Mouse (Mus musculus) hindbrain, embryonic 16.5 days (tissue): ENCODE results near the gene Fkbpl. TPM values are rescaled to one million over a fixed set of nuclear protein-coding genes. Genes with fewer than 3 reads are reported as not detected.

Experiments
- ATAC-seq: fragments of 200-750 bp; cut with Nextera tagmentation; 2 replicates; pipeline ENCODE4 v1.8.0; 2017; ENCODE audit warnings: moderate TSS enrichment, moderate library complexity
- H3K27ac ChIP-seq: fragments of 300-500 bp; sonication (generic); 2 replicates; pipeline ENCODE4 v1.5.1; 2014; ENCODE audit warnings: low read depth, mild to moderate bottlenecking, control low read depth, low read length, moderate library complexity
- H3K27me3 ChIP-seq: fragments of 300-500 bp; sonication (generic); replicated peaks from 2 replicates; pipeline ENCODE4 v1.6.1; 2014; ENCODE audit warnings: low read length; ENCODE audit not compliant: control insufficient read depth, insufficient read depth
- H3K36me3 ChIP-seq: fragments of 300-500 bp; sonication (generic); 2 replicates; pipeline ENCODE4 v1.6.1; 2014; ENCODE audit warnings: mild to moderate bottlenecking, low read length, moderate library complexity, mixed read lengths; ENCODE audit not compliant: control insufficient read depth, insufficient read depth
- H3K4me1 ChIP-seq: fragments of 300-500 bp; sonication (generic); 2 replicates; pipeline ENCODE4 v1.6.1; 2014; ENCODE audit warnings: low read depth, low read length; ENCODE audit not compliant: control insufficient read depth, insufficient read depth
- H3K4me2 ChIP-seq: fragments of 300-500 bp; sonication (generic); 2 replicates; pipeline ENCODE4 v1.6.1; 2014; ENCODE audit warnings: mild to moderate bottlenecking, low read length, control low read depth, moderate library complexity
- H3K4me3 ChIP-seq: fragments of 300-500 bp; sonication (generic); 2 replicates; pipeline ENCODE4 v1.5.1; 2014; ENCODE audit warnings: mild to moderate bottlenecking, low read length, control low read depth, moderate library complexity
- H3K9ac ChIP-seq: fragments of 300-500 bp; sonication (generic); 2 replicates; pipeline ENCODE4 v1.6.1; 2014; ENCODE audit warnings: low read depth, mild to moderate bottlenecking, control low read depth, low read length, moderate library complexity
- H3K9me3 ChIP-seq: fragments of 300-500 bp; sonication (generic); 2 replicates; pipeline ENCODE4 v1.6.1; 2014; ENCODE audit warnings: mild to moderate bottlenecking, low read length, moderate library complexity; ENCODE audit not compliant: control insufficient read depth
- WGBS: fragments of 180-500 bp; shearing (Covaris S2); extraction: QIAGEN DNeasy Blood & Tissue Kit; methylation state at CpG from one replicate; pipeline ENCODE4 v1.1.7; 2014; 5-methylcytosine and 5-hydroxymethylcytosine counted together
- polyA plus RNA-seq: library from polyadenylated mRNA; unstranded; fragments of >200 nt; fragmentation: Nextera tagmentation; extraction: Ambion mirVana; gene quantifications from 2 replicates; pipeline ENCODE4 v1.2.1, GENCODE M21; 2015

Fkbpl gene
- polyA plus RNA-seq, 1 experiment from 2014 or later, result 17.0 TPM

DNA sequence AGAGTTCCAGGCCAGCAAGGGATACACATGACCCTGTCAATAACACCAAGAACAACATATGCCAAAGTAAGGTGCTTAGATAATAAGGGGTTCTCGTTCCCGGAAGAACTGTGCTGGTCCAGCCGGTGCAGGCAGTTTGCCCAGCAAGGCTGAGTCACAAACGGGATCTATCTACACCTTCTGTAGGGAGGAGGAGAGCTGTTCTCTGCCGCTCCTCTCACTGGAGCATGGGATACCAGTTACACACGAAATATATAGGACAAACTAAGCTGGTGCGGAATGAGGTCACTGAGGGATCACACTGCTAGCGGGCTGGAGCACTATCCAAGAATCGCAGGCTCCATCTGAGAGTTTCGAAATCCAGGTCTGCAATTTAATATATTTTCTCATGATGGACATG lies 620 bp upstream of the Fkbpl start:
- 84% methylated on average over 10 of the region's 10 CpGs for WGBS
- no peak overlapping the region for H3K9ac ChIP-seq
- no peaks in the 10 kb centered on the region for H3K27me3 ChIP-seq
- no peaks in the 10 kb centered on the region for H3K36me3 ChIP-seq
- no peaks in the 10 kb centered on the region for H3K9me3 ChIP-seq
- H3K27ac ChIP-seq, result no peak overlapping the region
- no peak overlapping the region for H3K4me2 ChIP-seq
- peaks cover 30% of the 10 kb centered on the region for H3K4me1 ChIP-seq
- H3K4me3 ChIP-seq, result no peak overlapping the region
- no peak for ATAC-seq

- H3K4me1 ChIP-seq, result peaks cover 30% of the 10 kb centered on the region
Measured at GRCm38 (mm10) chr17:34645256-34645829, 779 bp downstream of the Fkbpl start.

GRCm38 (mm10) chr17:34645831-34646511 lies 1.4 kb downstream of the Fkbpl start:
- Histone ChIP-seq H3K27ac (no peak overlapping the region), H3K9ac (no peak overlapping the region), H3K9me3 (no peaks in the 10 kb centered on the region), H3K4me1 (peaks cover 30% of the 10 kb centered on the region), H3K36me3 (peaks cover 10% of the 10 kb centered on the region), H3K4me2 (peak overlapping the region; percentile 75), H3K4me3 (no peak overlapping the region; the same call in 1 of the 2 replicates), H3K27me3 (no peaks in the 10 kb centered on the region)
- ATAC-seq, result no peak
- WGBS, result 77% methylated on average over 30 of the region's 30 CpGs

More at GRCm38 (mm10) chr17:34645256-34645829, 779 bp downstream of the Fkbpl start:
- Histone ChIP-seq H3K36me3 (peaks cover 4% of the 10 kb centered on the region; the same call in 1 of the 2 replicates), H3K4me2 (peak overlapping the region; percentile 75), H3K27me3 (no peaks in the 10 kb centered on the region), H3K9me3 (no peaks in the 10 kb centered on the region), H3K9ac (peak overlapping the region; percentile 75), H3K4me3 (peak overlapping the region; percentile 67), H3K27ac (no peak overlapping the region; the same call in 1 of the 2 replicates)
- 48% methylated on average over 10 of the region's 10 CpGs for WGBS
- no peak for ATAC-seq

- ATAC-seq, result peak; percentile 97
- under 1% methylated on average over 63 of the region's 66 CpGs for WGBS
- Histone ChIP-seq H3K27ac (peak within 1 kb of the TSS; percentile 76), H3K4me1 (peaks cover 28% of the 10 kb centered on the region), H3K4me2 (peak within 1 kb of the TSS; percentile 82), H3K4me3 (peak within 1 kb of the TSS; percentile 74), H3K9ac (peak within 1 kb of the TSS; percentile 88), H3K36me3 (peaks cover 21% of the 10 kb centered on the region), H3K9me3 (no peaks in the 10 kb centered on the region), H3K27me3 (no peaks in the 10 kb centered on the region)
Measured at GRCm38 (mm10) chr17:34646906-34647787, 2.6 kb downstream of the Fkbpl start, which contains the start of gene Atf6b. TSS of gene Atf6b (plus strand) at chr17:34647146.

- WGBS, result 90% methylated on average over 16 of the region's 16 CpGs
- no peak overlapping the region for H3K27ac ChIP-seq
- H3K4me3 ChIP-seq, result peak overlapping the region; percentile 74
- H3K4me1 ChIP-seq, result peaks cover 28% of the 10 kb centered on the region
- no peak for ATAC-seq
- peaks cover 32% of the 10 kb centered on the region for H3K36me3 ChIP-seq
- no peak overlapping the region for H3K9ac ChIP-seq
- no peaks in the 10 kb centered on the region for H3K27me3 ChIP-seq
- H3K9me3 ChIP-seq, result no peaks in the 10 kb centered on the region
- peak overlapping the region; percentile 82 for H3K4me2 ChIP-seq
Measured at GRCm38 (mm10) chr17:34648141-34648890, 3.8 kb downstream of the Fkbpl start.

DNA sequence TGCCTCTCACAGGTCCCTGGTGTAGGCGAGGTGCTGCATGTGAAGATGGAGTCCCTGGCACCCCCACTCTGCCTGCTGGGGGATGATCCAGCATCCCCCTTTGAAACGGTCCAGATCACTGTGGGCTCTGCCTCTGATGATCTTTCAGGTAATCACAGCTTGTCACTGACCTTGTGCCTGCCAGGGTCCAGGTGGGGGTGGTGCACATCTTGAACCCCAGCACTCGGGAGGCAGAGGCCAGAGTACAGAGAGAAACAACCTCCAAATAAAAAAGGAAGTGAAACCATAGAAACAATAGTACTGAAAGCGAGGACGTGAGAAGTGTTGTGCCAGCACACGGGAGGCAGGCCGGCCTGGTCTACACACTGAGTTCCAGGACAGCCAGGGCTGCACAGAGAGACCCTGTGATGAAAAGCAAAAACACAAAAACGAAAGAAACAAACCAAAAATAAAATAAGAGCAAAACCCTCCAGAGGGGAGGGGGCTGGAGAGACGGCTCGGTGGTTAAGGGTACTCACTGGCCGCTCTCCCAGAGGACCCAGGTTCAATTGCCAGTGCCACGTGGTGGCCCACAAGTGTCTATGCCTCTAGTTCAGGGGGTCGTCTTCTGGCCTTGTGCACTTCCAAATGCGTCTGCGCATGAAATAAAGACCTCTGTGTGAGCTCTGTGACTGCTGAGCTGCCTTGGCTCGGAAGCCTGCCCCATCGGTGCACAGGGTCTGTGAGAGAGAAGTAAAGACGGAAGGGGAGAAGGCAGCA lies 4.7 kb downstream of the Fkbpl start:
- Histone ChIP-seq H3K9ac (no peak overlapping the region), H3K9me3 (no peaks in the 10 kb centered on the region), H3K27me3 (no peaks in the 10 kb centered on the region), H3K27ac (no peak overlapping the region), H3K4me3 (no peak overlapping the region), H3K36me3 (peaks cover 36% of the 10 kb centered on the region), H3K4me1 (peaks cover 28% of the 10 kb centered on the region), H3K4me2 (no peak overlapping the region)
- no peak for ATAC-seq
- 91% methylated on average over 18 of the region's 18 CpGs for WGBS

- 91% methylated on average over 14 of the region's 14 CpGs for WGBS
- Histone ChIP-seq H3K4me2 (no peak overlapping the region), H3K9me3 (no peaks in the 10 kb centered on the region), H3K9ac (no peak overlapping the region), H3K4me1 (peaks cover 24% of the 10 kb centered on the region), H3K36me3 (peaks cover 39% of the 10 kb centered on the region), H3K27ac (no peak overlapping the region), H3K27me3 (no peaks in the 10 kb centered on the region), H3K4me3 (no peak overlapping the region)
- ATAC-seq, result no peak
Measured at GRCm38 (mm10) chr17:34650781-34651180, 6.2 kb downstream of the Fkbpl start.

DNA sequence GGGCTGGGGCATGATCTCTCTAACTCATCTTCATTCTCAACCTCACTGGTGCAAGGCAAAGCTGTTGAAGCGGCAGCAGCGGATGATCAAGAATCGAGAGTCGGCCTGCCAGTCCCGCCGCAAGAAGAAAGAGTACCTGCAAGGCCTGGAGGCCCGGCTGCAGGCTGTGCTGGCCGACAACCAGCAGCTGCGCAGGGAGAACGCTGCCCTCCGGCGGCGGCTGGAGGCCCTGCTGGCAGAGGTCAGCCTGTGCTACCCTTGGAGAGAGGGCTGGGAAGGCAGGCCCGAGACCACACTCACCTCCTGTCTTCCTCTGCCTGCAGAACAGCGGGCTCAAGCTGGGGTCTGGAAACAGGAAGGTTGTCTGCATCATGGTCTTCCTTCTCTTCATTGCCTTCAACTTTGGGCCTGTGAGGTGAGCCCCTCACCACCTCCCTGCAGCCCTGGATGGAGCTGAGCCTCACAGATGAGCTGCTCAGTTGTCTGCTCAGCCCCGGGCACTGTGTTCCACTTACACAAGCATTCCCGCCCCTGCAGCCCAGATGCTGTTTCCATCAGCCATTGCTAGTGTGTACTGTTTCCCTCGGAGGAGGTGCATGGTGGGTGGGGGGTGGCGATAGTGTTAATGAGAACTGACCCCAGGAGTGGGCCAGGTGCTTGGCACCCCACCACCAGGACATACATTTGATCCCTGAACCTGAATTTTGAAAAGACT lies 7.1 kb downstream of the Fkbpl start:
- H3K9ac ChIP-seq, result no peak overlapping the region
- peaks cover 16% of the 10 kb centered on the region for H3K4me1 ChIP-seq
- no peak overlapping the region for H3K4me2 ChIP-seq
- ATAC-seq, result no peak
- H3K4me3 ChIP-seq, result no peak overlapping the region
- WGBS, result 56% methylated on average over 14 of the region's 19 CpGs
- peaks cover 39% of the 10 kb centered on the region for H3K36me3 ChIP-seq
- no peaks in the 10 kb centered on the region for H3K27me3 ChIP-seq
- no peak overlapping the region for H3K27ac ChIP-seq
- no peaks in the 10 kb centered on the region for H3K9me3 ChIP-seq
